Comparison of ENCODE assay signal across 26 mouse cellular contexts in genomic region chr17:12639585-12639984, GRCm38 (mm10). TPM values are rescaled to one million over a fixed set of nuclear protein-coding genes. Genes with fewer than 3 reads are reported as not detected.
DNase-seq lines count a peak whose midpoint lies in the region; ATAC-seq and TF ChIP-seq lines count a peak whose summit lies in the region.
"Had no signal": no experiment of that assay in that cellular context is flagged by ENCODE, and none has a peak within 500 bp of the region (broad histone marks: within the 10 kb centered on the region; RNA-seq: fewer than 3 reads in every experiment).

No protein-coding gene starts in this region.

- no peaks in the 10 kb centered on the region for H3K27me3 ChIP-seq in intestine, postnatal 0 days (replicated peaks; ENCODE audit: control insufficient read depth, insufficient read depth, low read length)
- H3K27me3 ChIP-seq in intestine, embryonic 15.5 days (replicated peaks) = no peaks in the 10 kb centered on the region; the same call in 1 of the 2 replicates
- H3K27me3 ChIP-seq in lung, embryonic 14.5 days (ENCODE audit: insufficient read depth, low read length) = no peaks in the 10 kb centered on the region
- no peaks in the 10 kb centered on the region for H3K27me3 ChIP-seq in stomach, postnatal 0 days (ENCODE audit: control insufficient read depth, insufficient read depth, low read length)
- H3K27me3 ChIP-seq: embryonic facial prominence, embryonic 13.5 days; forebrain, embryonic 15.5 days; limb, embryonic 12.5 days had no signal

- no peak for DNase-seq in lung, embryonic 14.5 days
- DNase-seq in lung, postnatal 25 days (ENCODE audit: low spot score) = no peak
- DNase-seq in ES-E14 (ENCODE audit: low read depth, low spot score) = no peak
- no peak for DNase-seq in stomach, postnatal 0 days (ENCODE audit: low spot score)
- DNase-seq in embryo, embryonic 9.5 days (ENCODE audit: extremely low spot score) = no peak
- DNase-seq: adrenal gland, adult 8-10 months; B cell, adult 2 months; cerebellum, adult 9-10 months; gastrocnemius, postnatal 25 days; kidney, adult 2 months; kidney, postnatal 25 days; layer of hippocampus, adult 9-11 months; lung, adult 18-20 months; retina, postnatal 1 day; thymus, postnatal 4 days had no signal

- no peak overlapping the region for H3K4me3 ChIP-seq in intestine, postnatal 0 days (ENCODE audit: low read depth, low read length)
- no peak overlapping the region for H3K4me3 ChIP-seq in intestine, embryonic 15.5 days (replicated peaks)
- no peak overlapping the region for H3K4me3 ChIP-seq in lung, embryonic 14.5 days (ENCODE audit: low read depth, low read length)
- no peak overlapping the region for H3K4me3 ChIP-seq in ES-E14 (ENCODE audit: insufficient read depth in 1 of 2, low read depth in 1 of 2, low read length in 2 of 2, poor library complexity in 1 of 2, severe bottlenecking in 1 of 2)
- H3K4me3 ChIP-seq in stomach, postnatal 0 days (ENCODE audit: low read depth, low read length) = no peak overlapping the region
- H3K4me3 ChIP-seq: embryonic facial prominence, embryonic 13.5 days; forebrain, embryonic 15.5 days; limb, embryonic 12.5 days; midbrain, embryonic 10.5 days had no signal

- no peak overlapping the region for H3K4me2 ChIP-seq in intestine, postnatal 0 days (replicated peaks; ENCODE audit: low read depth)
- H3K4me2 ChIP-seq in intestine, embryonic 15.5 days (replicated peaks) = no peak overlapping the region
- no peak overlapping the region for H3K4me2 ChIP-seq in lung, embryonic 14.5 days
- no peak overlapping the region for H3K4me2 ChIP-seq in stomach, postnatal 0 days (replicated peaks; ENCODE audit: low read depth)
- H3K4me2 ChIP-seq: embryonic facial prominence, embryonic 13.5 days; forebrain, embryonic 15.5 days; limb, embryonic 12.5 days had no signal

- peak; percentile 34 for TF ChIP-seq CTCF in intestine, postnatal 0 days (IDR thresholded peaks at IDR 0.05; ENCODE audit: low read depth)
- peak; percentile 22; the same call in 1 of the 2 replicates for TF ChIP-seq CTCF in lung, embryonic 14.5 days (IDR thresholded peaks at IDR 0.05; ENCODE audit: low read depth)
- 0 out of 2 replicates have a peak, but pooled peaks have one; percentile 7 for TF ChIP-seq CTCF in stomach, postnatal 0 days (IDR thresholded peaks at IDR 0.05; ENCODE audit: low read depth)

- WGBS in intestine, postnatal 0 days = 97% methylated on average over 3 of the region's 3 CpGs
- 87% methylated on average over 3 of the region's 3 CpGs for WGBS in intestine, embryonic 15.5 days
- 88% methylated on average over 3 of the region's 3 CpGs for WGBS in lung, embryonic 14.5 days
- WGBS in stomach, postnatal 0 days = 92% methylated on average over 3 of the region's 3 CpGs

- H3K4me1 ChIP-seq in intestine, postnatal 0 days (replicated peaks; ENCODE audit: control insufficient read depth, insufficient read depth, low read length) = no peaks in the 10 kb centered on the region
- no peaks in the 10 kb centered on the region for H3K4me1 ChIP-seq in intestine, embryonic 15.5 days (replicated peaks)
- H3K4me1 ChIP-seq in lung, embryonic 14.5 days (ENCODE audit: insufficient read depth) = 0 out of 2 replicates have a peak, but pooled peaks cover 3% of the 10 kb centered on the region
- no peaks in the 10 kb centered on the region for H3K4me1 ChIP-seq in ES-E14 (ENCODE audit: control insufficient read depth in 2 of 2, insufficient read depth in 2 of 2, low read length in 2 of 2, poor library complexity in 1 of 2)
- H3K4me1 ChIP-seq in stomach, postnatal 0 days (replicated peaks; ENCODE audit: control insufficient read depth, insufficient read depth) = no peaks in the 10 kb centered on the region
- H3K4me1 ChIP-seq: embryonic facial prominence, embryonic 13.5 days; forebrain, embryonic 15.5 days; limb, embryonic 12.5 days had no signal

- H3K9ac ChIP-seq in intestine, postnatal 0 days (ENCODE audit: low read depth, low read length) = no peak overlapping the region
- no peak overlapping the region for H3K9ac ChIP-seq in intestine, embryonic 15.5 days
- no peak overlapping the region for H3K9ac ChIP-seq in lung, embryonic 14.5 days
- H3K9ac ChIP-seq in ES-E14 (ENCODE audit: insufficient read depth, low read depth, low read length, poor library complexity, severe bottlenecking) = no peak overlapping the region
- H3K9ac ChIP-seq in stomach, postnatal 0 days (ENCODE audit: low read length) = no peak overlapping the region
- H3K9ac ChIP-seq: embryonic facial prominence, embryonic 13.5 days; forebrain, embryonic 15.5 days; limb, embryonic 12.5 days had no signal

- no peaks in the 10 kb centered on the region for H3K9me3 ChIP-seq in intestine, postnatal 0 days (ENCODE audit: control insufficient read depth)
- H3K9me3 ChIP-seq in intestine, embryonic 15.5 days = no peaks in the 10 kb centered on the region
- H3K9me3 ChIP-seq in lung, embryonic 14.5 days (ENCODE audit: low read depth, low read length) = no peaks in the 10 kb centered on the region
- no peaks in the 10 kb centered on the region for H3K9me3 ChIP-seq in ES-E14 (ENCODE audit: control insufficient read depth, insufficient read depth, low read depth, low read length)
- H3K9me3 ChIP-seq in stomach, postnatal 0 days (ENCODE audit: control insufficient read depth, low read length) = no peaks in the 10 kb centered on the region
- H3K9me3 ChIP-seq: forebrain, embryonic 15.5 days had no signal

- no peak for ATAC-seq in intestine, postnatal 0 days
- ATAC-seq in intestine, embryonic 15.5 days = no peak
- no peak for ATAC-seq in lung, embryonic 14.5 days (ENCODE audit: insufficient read depth)
- ATAC-seq in stomach, postnatal 0 days (ENCODE audit: low FRiP score, low TSS enrichment) = no peak
- ATAC-seq: forebrain, embryonic 15.5 days had no signal

- TF ChIP-seq EP300 in stomach, postnatal 0 days (optimal IDR thresholded peaks at IDR 0.05) = no peak

- in situ Hi-C loops in ES-E14 (cut with MboI; ENCODE audit: low sequenced_read_pairs in 2 of 2, unreplicated experiment in 2 of 2) = no loop called here

- no peak overlapping the region for H3K27ac ChIP-seq in intestine, postnatal 0 days (ENCODE audit: low read depth, low read length)
- H3K27ac ChIP-seq in intestine, embryonic 15.5 days = no peak overlapping the region
- no peak overlapping the region for H3K27ac ChIP-seq in lung, embryonic 14.5 days (ENCODE audit: low read depth)
- H3K27ac ChIP-seq in ES-E14 (ENCODE audit: insufficient read depth, low read depth, low read length, poor library complexity, severe bottlenecking) = no peak overlapping the region
- no peak overlapping the region for H3K27ac ChIP-seq in stomach, postnatal 0 days (replicated peaks)
- H3K27ac ChIP-seq: embryonic facial prominence, embryonic 13.5 days; forebrain, embryonic 15.5 days; limb, embryonic 12.5 days; macrophage; midbrain, embryonic 10.5 days had no signal

- no peaks in the 10 kb centered on the region for H3K36me3 ChIP-seq in intestine, postnatal 0 days (ENCODE audit: control insufficient read depth, insufficient read depth)
- no peaks in the 10 kb centered on the region for H3K36me3 ChIP-seq in intestine, embryonic 15.5 days
- no peaks in the 10 kb centered on the region for H3K36me3 ChIP-seq in lung, embryonic 14.5 days (ENCODE audit: insufficient read depth)
- H3K36me3 ChIP-seq in ES-E14 (ENCODE audit: control insufficient read depth, insufficient read depth, low read length, poor library complexity, severe bottlenecking) = no peaks in the 10 kb centered on the region
- no peaks in the 10 kb centered on the region for H3K36me3 ChIP-seq in stomach, postnatal 0 days (ENCODE audit: control insufficient read depth, insufficient read depth, low read length)
- H3K36me3 ChIP-seq: embryonic facial prominence, embryonic 13.5 days; forebrain, embryonic 15.5 days; limb, embryonic 12.5 days; midbrain, embryonic 10.5 days had no signal

TF ChIP-seq in ES-E14, 5 proteins besides CTCF, POLR2A, EP300 and RAD21:
- TF ChIP-seq HCFC1 (IDR thresholded peaks at IDR 0.05; ENCODE audit: borderline replicate concordance, insufficient read depth, low read length) (no peak), MAFK (IDR thresholded peaks at IDR 0.05; ENCODE audit: insufficient read depth, low read depth, low read length) (no peak), ZNF384 (IDR thresholded peaks at IDR 0.05; ENCODE audit: low read depth, low read length) (no peak), CHD2 (IDR thresholded peaks at IDR 0.05; ENCODE audit: low read depth, low read length) (no peak), ZC3H11A (IDR thresholded peaks at IDR 0.05; ENCODE audit: borderline replicate concordance, low read depth, low read length) (peak; percentile 24; the same call in 1 of the 2 replicates)

RNA-seq across cellular contexts. Expression of gene Slc22a1, which starts 36.0 kb away (rescaled TPM):
- 2.1 and 3.1 TPM in 2 replicates for polyA plus RNA-seq in intestine, postnatal 0 days (2015; fragmentation: Nextera tagmentation; extraction: Ambion mirVana)
- 0.40 and 0.51 TPM in 2 replicates for polyA plus RNA-seq in intestine, embryonic 15.5 days (2015; fragmentation: Nextera tagmentation; extraction: Ambion mirVana)
- 1.2 and 5.1 TPM in 2 replicates for polyA plus RNA-seq in lung, embryonic 14.5 days (2014; fragmentation: Nextera tagmentation; extraction: Ambion mirVana)
- total RNA-seq in ES-E14 (2012; rRNA removed) = 0.11 and 0.18 TPM in 2 replicates
- polyA plus RNA-seq in stomach, postnatal 0 days (2015; fragmentation: Nextera tagmentation; extraction: Ambion mirVana) = 7.9 and 10.4 TPM in 2 replicates
- total RNA-seq: gastrocnemius, postnatal 25 days; hematopoietic stem cell, adult 5-6 weeks; monocyte, adult 5-6 weeks had no signal
- polyA plus RNA-seq: forebrain, embryonic 15.5 days; limb, embryonic 12.5 days; macrophage; midbrain, embryonic 10.5 days; neural tube, embryonic 11.5 days had no signal

RNA-seq across cellular contexts. Expression of gene Slc22a2, which starts 55.7 kb away (rescaled TPM):
- polyA plus RNA-seq in intestine, postnatal 0 days (2015; fragmentation: Nextera tagmentation; extraction: Ambion mirVana) = not detected in 2 replicates
- 0.08 TPM in 1 of 2 replicates, not detected in the other for polyA plus RNA-seq in intestine, embryonic 15.5 days (2015; fragmentation: Nextera tagmentation; extraction: Ambion mirVana)
- polyA plus RNA-seq in lung, embryonic 14.5 days (2014; fragmentation: Nextera tagmentation; extraction: Ambion mirVana) = not detected in 2 replicates
- total RNA-seq in ES-E14 (2012; rRNA removed) = not detected in 2 replicates
- not detected in 2 replicates for polyA plus RNA-seq in stomach, postnatal 0 days (2015; fragmentation: Nextera tagmentation; extraction: Ambion mirVana)
- total RNA-seq: gastrocnemius, postnatal 25 days; hematopoietic stem cell, adult 5-6 weeks; monocyte, adult 5-6 weeks had no signal
- polyA plus RNA-seq: embryonic facial prominence, embryonic 13.5 days; heart, embryonic 16.5 days; limb, embryonic 12.5 days; macrophage; midbrain, embryonic 10.5 days; neural tube, embryonic 11.5 days had no signal
